Mouse (Mus musculus) heart, postnatal 0 days (tissue): Measurements from ENCODE around the gene Kcnd3. TPM values are rescaled to one million over a fixed set of nuclear protein-coding genes. Genes with fewer than 3 reads are reported as not detected.

Experiments
- ATAC-seq: fragments of 200-750 bp; cut with Nextera tagmentation; 2 replicates; pipeline ENCODE4 v1.8.0; 2017; ENCODE audit warnings: low read depth, moderate number of reproducible peaks, moderate library complexity; ENCODE audit not compliant: insufficient read depth
- DNase-seq: peaks from one replicate; pipeline ENCODE4 v3.0.0-alpha.2; 2016; ENCODE audit warnings: low spot score
- H3K27ac ChIP-seq: fragments of 300-500 bp; sonication (generic); 2 replicates; pipeline ENCODE4 v1.5.1; 2014; ENCODE audit warnings: low read depth, mild to moderate bottlenecking
- H3K27me3 ChIP-seq: fragments of 300-500 bp; sonication (generic); 2 replicates; pipeline ENCODE4 v1.6.1; 2014; ENCODE audit warnings: low read length, mixed read lengths; ENCODE audit not compliant: control insufficient read depth, insufficient read depth
- H3K36me3 ChIP-seq: fragments of 300-500 bp; sonication (generic); replicated peaks from 2 replicates; pipeline ENCODE4 v1.6.1; 2014; ENCODE audit warnings: low read length, mixed read lengths; ENCODE audit not compliant: control insufficient read depth, insufficient read depth
- H3K4me1 ChIP-seq: fragments of 300-500 bp; sonication (generic); 2 replicates; pipeline ENCODE4 v1.6.1; 2014; ENCODE audit warnings: antibody characterized with exemption; ENCODE audit not compliant: control insufficient read depth, insufficient read depth
- H3K4me2 ChIP-seq: fragments of 300-500 bp; sonication (generic); 2 replicates; pipeline ENCODE4 v1.6.1; 2014; ENCODE audit warnings: low read depth, mild to moderate bottlenecking, low read length, moderate library complexity
- H3K4me3 ChIP-seq: fragments of 300-500 bp; sonication (generic); 2 replicates; pipeline ENCODE4 v1.5.1; 2014; ENCODE audit warnings: low read depth, low read length
- H3K9ac ChIP-seq: fragments of 300-500 bp; sonication (generic); replicated peaks from 2 replicates; pipeline ENCODE4 v1.6.1; 2014; ENCODE audit warnings: low read depth, low read length, mixed read lengths
- H3K9me3 ChIP-seq: fragments of 300-500 bp; sonication (generic); replicated peaks from 2 replicates; pipeline ENCODE4 v1.6.1; 2016; ENCODE audit warnings: low read length; ENCODE audit not compliant: control insufficient read depth
- CTCF ChIP-seq: IDR thresholded peaks from 2 replicates; pipeline ENCODE4 v1.5.1; 2016; ENCODE audit warnings: antibody characterized with exemption, control low read depth, low read depth
- EP300 ChIP-seq: IDR thresholded peaks from 2 replicates; pipeline ENCODE4 v1.6.1; 2016; ENCODE audit warnings: antibody characterized with exemption, low read depth
- WGBS: fragments of 180-500 bp; shearing (Covaris S2); extraction: QIAGEN DNeasy Blood & Tissue Kit; methylation state at CpG from one replicate; pipeline ENCODE4 v1.1.7; 2014; 5-methylcytosine and 5-hydroxymethylcytosine counted together
- polyA plus RNA-seq: library from polyadenylated mRNA; unstranded; fragments of >200 nt; fragmentation: Nextera tagmentation; extraction: Ambion mirVana; gene quantifications from 2 replicates; pipeline ENCODE4 v1.2.1, GENCODE M21; 2015
- total RNA-seq: library from RNA; depleted of rRNA; stranded (reverse); fragments of >200 nt; gene quantifications from 2 replicates; pipeline ENCODE4 v1.2.3, GENCODE M21; 2014; ENCODE audit warnings: low replicate concordance

The Kcnd3 gene
- total and polyA plus RNA-seq, 2 experiments from 2014 or later = 0.27 to 2.4 TPM

GRCm38 (mm10) chr3:105514215-105514614 lies 62.1 kb downstream of the Kcnd3 start:
- DNase-seq = no peak
- Histone ChIP-seq H3K4me1 (no peaks in the 10 kb centered on the region), H3K9me3 (no peaks in the 10 kb centered on the region), H3K27me3 (no peaks in the 10 kb centered on the region), H3K27ac (no peak overlapping the region), H3K4me2 (no peak overlapping the region), H3K36me3 (no peaks in the 10 kb centered on the region), H3K9ac (no peak overlapping the region), H3K4me3 (no peak overlapping the region)
- WGBS = 28% methylated on average over 3 of the region's 3 CpGs
- TF ChIP-seq EP300 = no peak
- TF ChIP-seq CTCF = no peak
- ATAC-seq = no peak

DNA sequence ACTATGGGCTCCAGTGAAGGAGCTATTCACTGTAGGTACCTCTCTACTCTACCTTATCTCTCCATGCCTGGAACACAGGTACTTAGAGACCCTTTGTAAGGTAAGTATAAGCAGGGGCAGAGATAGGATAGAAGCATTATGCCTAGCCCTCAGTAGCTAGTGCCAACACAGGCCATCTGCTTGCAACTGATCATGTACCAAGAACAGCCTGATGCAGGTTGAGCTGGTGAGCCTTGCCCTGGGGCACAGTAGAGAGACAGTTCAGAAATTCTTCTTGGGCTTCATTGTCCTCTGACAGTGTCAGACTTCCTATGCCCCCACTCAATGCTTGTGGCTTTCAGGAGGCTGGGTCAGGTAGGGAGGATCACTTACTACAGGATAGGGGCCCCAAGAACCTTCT lies 62.9 kb downstream of the Kcnd3 start:
- no peak overlapping the region for H3K4me3 ChIP-seq
- H3K36me3 ChIP-seq = no peaks in the 10 kb centered on the region
- TF ChIP-seq CTCF (no peak), EP300 (no peak)
- H3K27ac ChIP-seq = no peak overlapping the region
- no peaks in the 10 kb centered on the region for H3K9me3 ChIP-seq
- H3K27me3 ChIP-seq = no peaks in the 10 kb centered on the region
- no peaks in the 10 kb centered on the region for H3K4me1 ChIP-seq
- ATAC-seq = no peak
- DNase-seq = no peak
- no peak overlapping the region for H3K9ac ChIP-seq
- no peak overlapping the region for H3K4me2 ChIP-seq

DNA sequence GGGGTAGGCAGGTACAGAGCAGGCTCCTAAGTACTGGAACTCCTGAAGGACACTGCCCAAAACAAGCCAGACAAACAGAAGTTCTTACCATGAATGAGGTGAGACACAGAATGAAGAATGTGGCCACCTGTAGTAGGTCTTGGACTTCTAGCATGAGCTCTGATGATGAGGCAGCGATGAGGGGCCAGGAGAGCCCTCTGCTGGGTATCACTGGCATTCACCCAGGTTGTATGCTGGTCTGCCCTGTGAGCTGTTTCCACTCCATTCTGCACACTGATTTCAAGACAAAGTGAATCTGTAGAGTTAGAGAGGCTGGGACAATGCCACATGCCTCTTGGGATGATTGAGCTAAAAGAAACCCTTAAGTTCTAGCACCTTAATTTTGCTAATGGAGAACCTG lies 63.5 kb downstream of the Kcnd3 start:
- Histone ChIP-seq H3K9ac (no peak overlapping the region), H3K4me1 (peaks cover 1% of the 10 kb centered on the region; the same call in 1 of the 2 replicates), H3K27ac (no peak overlapping the region), H3K4me3 (no peak overlapping the region), H3K27me3 (no peaks in the 10 kb centered on the region), H3K9me3 (no peaks in the 10 kb centered on the region), H3K4me2 (no peak overlapping the region), H3K36me3 (no peaks in the 10 kb centered on the region)
- no peak for DNase-seq
- no peak for ATAC-seq
- peak; percentile 50 for TF ChIP-seq CTCF
- no peak for TF ChIP-seq EP300
- 86% methylated on average over 1 of the region's 1 CpGs for WGBS

DNA sequence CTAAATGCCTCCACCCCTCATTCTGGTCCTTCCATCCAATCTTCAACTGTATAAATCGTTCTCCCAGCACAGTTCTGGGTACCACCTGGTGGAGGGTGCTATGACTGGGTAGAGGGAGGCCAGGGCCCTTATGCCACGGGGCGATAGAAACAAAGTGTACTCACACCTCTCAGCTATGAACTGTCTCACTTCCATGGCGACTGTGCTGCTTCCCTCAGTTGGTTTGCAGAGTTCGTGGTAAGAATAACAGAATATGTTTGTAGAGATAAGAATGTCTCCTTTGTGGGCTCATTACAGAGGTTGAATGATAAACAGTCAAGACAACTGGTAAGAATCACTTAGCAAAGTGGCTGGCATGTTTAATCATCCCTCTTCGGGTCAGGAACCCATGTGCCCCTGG lies 68.3 kb downstream of the Kcnd3 start:
- no peaks in the 10 kb centered on the region for H3K27me3 ChIP-seq
- H3K36me3 ChIP-seq = no peaks in the 10 kb centered on the region
- no peak overlapping the region for H3K4me2 ChIP-seq
- no peak overlapping the region for H3K9ac ChIP-seq
- H3K4me1 ChIP-seq = peaks cover 13% of the 10 kb centered on the region
- ATAC-seq (no peak), DNase-seq (no peak)
- no peak for TF ChIP-seq CTCF
- TF ChIP-seq EP300 = no peak
- 62% methylated on average over 6 of the region's 6 CpGs for WGBS
- no peaks in the 10 kb centered on the region for H3K9me3 ChIP-seq
- H3K4me3 ChIP-seq = no peak overlapping the region
- no peak overlapping the region for H3K27ac ChIP-seq

GRCm38 (mm10) chr3:105521178-105521631 lies 69.1 kb downstream of the Kcnd3 start:
- TF ChIP-seq EP300 (0 out of 2 replicates have a peak, but pooled peaks have one; percentile 49), CTCF (no peak)
- DNase-seq (peak; percentile 91), ATAC-seq (peak; percentile 94)
- Histone ChIP-seq H3K4me1 (peaks cover 13% of the 10 kb centered on the region), H3K27me3 (no peaks in the 10 kb centered on the region), H3K4me3 (0 out of 2 replicates have a peak overlapping the region, but pooled peaks have one; percentile 6), H3K9ac (no peak overlapping the region), H3K9me3 (no peaks in the 10 kb centered on the region), H3K4me2 (peak overlapping the region; percentile 13; the same call in 1 of the 2 replicates), H3K36me3 (no peaks in the 10 kb centered on the region), H3K27ac (peak overlapping the region; percentile 84)
- 23% methylated on average over 12 of the region's 12 CpGs for WGBS

GRCm38 (mm10) chr3:105521639-105522038 lies 69.5 kb downstream of the Kcnd3 start:
- Histone ChIP-seq H3K36me3 (no peaks in the 10 kb centered on the region), H3K9me3 (no peaks in the 10 kb centered on the region), H3K9ac (no peak overlapping the region), H3K27me3 (no peaks in the 10 kb centered on the region), H3K4me1 (peaks cover 13% of the 10 kb centered on the region), H3K4me2 (peak overlapping the region; percentile 13; the same call in 1 of the 2 replicates), H3K4me3 (0 out of 2 replicates have a peak overlapping the region, but pooled peaks have one; percentile 6), H3K27ac (peak overlapping the region; percentile 82)
- WGBS = 42% methylated on average over 4 of the region's 4 CpGs
- TF ChIP-seq EP300 (no peak), CTCF (no peak)
- ATAC-seq = no peak
- DNase-seq = no peak
